Mouse (Mus musculus) G1E (cell line): ENCODE data around the gene Mns1.
"Not testable (repeated sequence)": the region's sequence is repeated elsewhere in the genome, so short reads cannot be mapped to it uniquely, and the experiment has no call there.

Experiments
- CTCF ChIP-seq: IDR thresholded peaks from 2 replicates; pipeline ENCODE4 v1.5.1; 2012; ENCODE audit warnings: low read depth, low read length, inconsistent platforms, mixed read lengths
- GATA1 ChIP-seq: IDR thresholded peaks from 2 replicates; pipeline ENCODE4 v1.6.1; 2012; ENCODE audit warnings: borderline replicate concordance, low read length, inconsistent platforms, mixed read lengths
- TAL1 ChIP-seq: conservative IDR thresholded peaks from 2 replicates; pipeline ENCODE4 v1.6.1; 2012; ENCODE audit warnings: low read depth, low read length, inconsistent platforms, mixed read lengths

- not testable (repeated sequence) for TF ChIP-seq CTCF, GATA1, TAL1
Observed at GRCm38 (mm10) chr9:72401769-72402168, 36.0 kb upstream of the Mns1 start.
